Mouse (Mus musculus) cerebellum, adult 2 months (tissue): ENCODE results near the gene Sprr2i. TPM values are rescaled to one million over a fixed set of nuclear protein-coding genes. Genes with fewer than 3 reads are reported as not detected.

ENCODE experiments used
- DNase-seq, 2 experiments: peaks; one replicate each; pipeline ENCODE4 v3.0.0; 2021
- H3K27ac ChIP-seq: fragments of 200-500 bp; 2 replicates; pipeline ENCODE4 v1.5.1; 2012; ENCODE audit warnings: low read length, control low read depth, inconsistent platforms; ENCODE audit not compliant: insufficient read depth
- H3K27me3 ChIP-seq: fragments of 200-500 bp; 2 replicates; pipeline ENCODE4 v1.6.1; 2012; ENCODE audit warnings: inconsistent platforms, mild to moderate bottlenecking, low read length, moderate library complexity; ENCODE audit not compliant: control insufficient read depth, insufficient read depth
- H3K4me1 ChIP-seq: fragments of 200-500 bp; 2 replicates; pipeline ENCODE4 v1.6.1; 2011; ENCODE audit warnings: low read length; ENCODE audit not compliant: control insufficient read depth, insufficient read depth
- H3K4me3 ChIP-seq: fragments of 200-500 bp; replicated peaks from 2 replicates; pipeline ENCODE3; 2011; ENCODE audit warnings: mild to moderate bottlenecking, low read depth, low read length, control low read depth; ENCODE audit not compliant: insufficient read depth
- CTCF ChIP-seq: fragments of 200-500 bp; IDR thresholded peaks from 2 replicates; pipeline ENCODE4 v1.5.1; 2011; ENCODE audit warnings: low read depth, mild to moderate bottlenecking, control low read depth, low read length, moderate library complexity, borderline replicate concordance; ENCODE audit not compliant: insufficient read depth
- POLR2A ChIP-seq: fragments of 200-500 bp; IDR thresholded peaks from 2 replicates; pipeline ENCODE4 v1.6.1; 2011; ENCODE audit warnings: low read length, control low read depth, borderline replicate concordance; ENCODE audit not compliant: insufficient read depth
- WGBS: fragments of 180-500 bp; shearing (Covaris S2); methylation state at CpG from one replicate; pipeline ENCODE4 v1.1.7; 2018; 5-methylcytosine and 5-hydroxymethylcytosine counted together
- polyA plus RNA-seq: library from polyadenylated mRNA; depleted of rRNA; stranded (reverse); fragments of >200 nt; gene quantifications from 2 replicates; pipeline ENCODE4 v1.2.3, GENCODE M21; 2012; rRNA removed

Gene Sprr2i
- polyA plus RNA-seq, 1 experiment = not detected

DNA sequence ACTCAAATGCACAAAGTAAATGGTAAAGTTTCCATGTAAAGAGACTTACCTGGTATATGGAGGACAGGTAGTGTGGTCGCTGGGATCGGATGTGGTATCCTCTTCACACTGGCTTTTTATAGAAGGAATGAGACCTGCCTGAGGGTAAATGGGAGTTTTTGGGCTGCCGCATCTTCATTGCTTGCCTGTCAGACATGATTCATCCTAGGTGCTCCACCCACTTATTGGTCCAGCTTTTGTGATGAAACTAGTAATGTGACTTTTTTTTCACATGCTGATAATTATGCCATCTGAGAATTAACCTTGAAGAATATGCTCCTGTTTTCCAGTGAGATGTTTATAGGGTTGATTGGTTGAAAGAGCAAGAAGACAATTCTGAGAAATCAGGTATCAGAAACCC, 30.9 kb downstream of the Sprr2i start, which contains the start of gene Sprr1b:
Gene Sprr1b (minus strand): TSS at position 101 of the 400 bp plus-strand sequence.
- TF ChIP-seq CTCF (no peak), POLR2A (no peak)
- 93% methylated on average over 3 of the region's 3 CpGs for WGBS
- DNase-seq = no peak
- Histone ChIP-seq H3K4me3 (no peak within 1 kb of the TSS), H3K27ac (no peak within 1 kb of the TSS), H3K27me3 (no peaks in the 10 kb centered on the region), H3K4me1 (no peaks in the 10 kb centered on the region)

DNA sequence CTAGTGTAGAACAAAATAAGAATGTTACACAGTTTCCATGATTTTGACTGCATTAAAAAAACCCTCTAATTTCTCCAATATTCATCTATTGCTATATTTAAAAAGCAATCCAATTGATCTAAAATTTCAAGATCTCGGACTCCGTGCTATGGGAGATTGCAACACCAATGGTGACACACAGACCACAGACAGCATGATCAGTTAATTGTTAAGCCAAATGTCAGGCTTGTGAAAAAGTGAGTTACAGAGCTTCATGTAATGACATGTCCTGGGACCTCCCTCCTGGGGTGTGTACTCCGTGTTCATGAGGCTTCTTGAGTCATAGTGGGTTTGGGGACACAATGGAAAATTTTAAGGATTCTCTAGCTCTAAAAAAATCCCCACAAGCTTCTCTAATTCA, 32.4 kb downstream of the Sprr2i start:
- no peak for DNase-seq
- 84% methylated on average over 3 of the region's 3 CpGs for WGBS
- no peak overlapping the region for H3K4me3 ChIP-seq
- no peaks in the 10 kb centered on the region for H3K27me3 ChIP-seq
- no peaks in the 10 kb centered on the region for H3K4me1 ChIP-seq
- TF ChIP-seq CTCF (no peak), POLR2A (no peak)
- H3K27ac ChIP-seq = no peak overlapping the region

DNA sequence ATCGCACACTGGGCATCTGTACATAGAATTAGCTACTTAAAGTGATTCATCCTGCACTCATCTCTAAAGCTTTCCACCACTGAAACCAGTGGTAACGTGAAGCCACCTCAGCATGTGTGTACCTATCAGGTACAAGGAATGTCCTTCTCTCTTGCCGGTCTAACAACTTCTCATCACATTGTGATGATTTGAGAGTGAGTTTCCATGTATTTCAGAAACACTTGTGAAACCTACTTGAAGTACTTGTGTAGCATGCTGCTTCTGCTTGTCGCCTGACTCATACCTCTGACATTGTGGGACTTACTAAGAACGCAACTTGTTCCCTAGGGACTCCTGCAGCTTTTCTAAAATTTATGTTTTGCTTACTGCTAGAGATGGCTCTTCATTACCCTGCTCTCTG, 47.4 kb downstream of the Sprr2i start:
- no peak for DNase-seq
- H3K27ac ChIP-seq = no peak overlapping the region
- no peak for TF ChIP-seq POLR2A
- TF ChIP-seq CTCF = no peak
- no peaks in the 10 kb centered on the region for H3K4me1 ChIP-seq
- no peaks in the 10 kb centered on the region for H3K27me3 ChIP-seq
- WGBS = 86% methylated on average over 5 of the region's 5 CpGs
- H3K4me3 ChIP-seq = no peak overlapping the region

DNA sequence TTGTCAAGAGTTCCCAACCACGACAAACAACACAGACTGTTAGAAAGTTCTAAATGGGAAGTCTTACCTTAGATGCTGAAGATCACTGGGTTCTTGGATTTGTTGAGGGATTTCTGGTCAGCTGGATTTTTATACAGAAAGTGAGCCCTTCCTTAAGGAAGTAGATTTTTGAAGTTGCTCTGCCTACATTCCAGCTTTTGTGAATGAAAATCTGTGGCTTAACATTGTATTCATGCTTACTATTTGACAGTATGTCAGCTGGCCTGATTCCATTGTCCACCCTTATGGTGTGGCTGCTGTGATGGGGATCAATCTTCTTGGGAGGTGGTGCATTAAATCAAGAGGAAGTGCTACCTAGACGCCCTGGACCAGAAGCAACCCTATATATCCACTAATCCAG, 50.8 kb downstream of the Sprr2i start, which contains the start of gene Sprr3:
Gene Sprr3 (minus strand): TSS at position 101 of the 400 bp plus-strand sequence.
- Histone ChIP-seq H3K4me3 (no peak within 1 kb of the TSS), H3K4me1 (no peaks in the 10 kb centered on the region), H3K27ac (no peak within 1 kb of the TSS), H3K27me3 (no peaks in the 10 kb centered on the region)
- no peak for DNase-seq
- WGBS = 56% methylated on average over 2 of the region's 2 CpGs
- TF ChIP-seq CTCF = no peak
- no peak for TF ChIP-seq POLR2A

Other genes with a start within 250 kb of the Sprr2i start
- gene Sprr2a1, start 192.2 kb upstream of the Sprr2i start, polyA plus RNA-seq = not detected in 2 replicates
- 1.3 and 1.7 TPM in 2 replicates for gene Sprr2a2, start 192.1 kb upstream of the Sprr2i start, polyA plus RNA-seq
- gene Sprr2a3, start 122.6 kb upstream of the Sprr2i start, polyA plus RNA-seq = not detected in 2 replicates
- 0.14 TPM in 1 of 2 replicates, not detected in the other for gene Sprr2b, start 91.4 kb upstream of the Sprr2i start, polyA plus RNA-seq
- not detected in 2 replicates for gene Sprr2d, start 68.9 kb upstream of the Sprr2i start, polyA plus RNA-seq
- not detected in 2 replicates for gene Sprr2e, start 55.8 kb upstream of the Sprr2i start, polyA plus RNA-seq
- not detected in 2 replicates for gene Sprr2f, start 42.8 kb upstream of the Sprr2i start, polyA plus RNA-seq
- not detected in 2 replicates for gene Sprr2h, start 22.3 kb upstream of the Sprr2i start, polyA plus RNA-seq
- not detected in 2 replicates for gene Sprr2j-ps, start 10.1 kb downstream of the Sprr2i start, polyA plus RNA-seq
- 9.8 and 9.9 TPM in 2 replicates for gene Gm9774, start 21.4 kb downstream of the Sprr2i start, polyA plus RNA-seq
- not detected in 2 replicates for gene Sprr2k, start 24.6 kb downstream of the Sprr2i start, polyA plus RNA-seq
- not detected in 2 replicates for gene Sprr1b, start 30.8 kb downstream of the Sprr2i start, polyA plus RNA-seq
- not detected in 2 replicates for gene Sprr3, start 50.7 kb downstream of the Sprr2i start, polyA plus RNA-seq
- gene Sprr1a, start 77.9 kb downstream of the Sprr2i start, polyA plus RNA-seq = 0.70 and 0.95 TPM in 2 replicates
- gene Sprr4, start 92.5 kb downstream of the Sprr2i start, polyA plus RNA-seq = not detected in 2 replicates
- gene 2310046K23Rik, start 126.5 kb downstream of the Sprr2i start, polyA plus RNA-seq = not detected in 2 replicates
- not detected in 2 replicates for gene Ivl, start 165.7 kb downstream of the Sprr2i start, polyA plus RNA-seq
- not detected in 2 replicates for gene Smcp, start 181.0 kb downstream of the Sprr2i start, polyA plus RNA-seq
- not detected in 2 replicates for gene 2210017I01Rik, start 199.5 kb downstream of the Sprr2i start, polyA plus RNA-seq
- not detected in 2 replicates for gene Lce6a, start 213.7 kb downstream of the Sprr2i start, polyA plus RNA-seq
- gene Lce1a1, start 240.3 kb downstream of the Sprr2i start, polyA plus RNA-seq = not detected in 2 replicates
- gene Lce1b, start 248.9 kb downstream of the Sprr2i start, polyA plus RNA-seq = not detected in 2 replicates